Mouse (Mus musculus) fat pad, adult 2 months (tissue): ENCODE data around the gene Il4.

Experiments
- DNase-seq: peaks from one replicate; pipeline ENCODE4 v3.0.0-alpha.2; 2011; ENCODE audit warnings: low read depth, low spot score; ENCODE audit errors: extremely low read depth

Gene Il4

DNA sequence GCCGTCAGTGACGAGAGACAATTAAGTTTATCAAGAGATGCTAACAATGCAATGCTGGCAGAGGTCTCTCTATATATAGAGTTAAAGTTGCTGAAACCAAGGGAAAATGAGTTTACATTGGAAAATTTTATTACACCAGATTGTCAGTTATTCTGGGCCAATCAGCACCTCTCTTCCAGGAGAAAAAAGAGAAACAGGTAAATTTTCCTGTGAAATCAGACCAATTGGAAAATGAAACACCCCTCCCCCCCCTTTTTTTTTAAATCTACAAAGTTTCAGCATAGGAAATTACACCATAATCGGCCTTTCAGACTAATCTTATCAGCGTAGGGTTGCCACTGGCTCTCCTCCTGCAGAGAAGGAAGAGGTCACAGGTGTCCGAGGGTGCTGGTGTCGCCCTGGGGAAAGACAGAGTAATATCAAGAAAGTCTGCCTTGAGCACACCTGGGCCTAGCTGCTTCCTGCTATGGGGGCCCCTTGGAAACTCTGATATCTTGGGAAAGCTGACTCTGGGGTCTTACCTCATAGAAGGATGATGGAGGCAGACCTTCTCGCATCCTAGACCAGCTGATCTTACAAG is at the start of gene Il4:
Il4 (minus strand) TSS at position 51 of the 580 bp plus-strand sequence.
- no peak for DNase-seq

DNA sequence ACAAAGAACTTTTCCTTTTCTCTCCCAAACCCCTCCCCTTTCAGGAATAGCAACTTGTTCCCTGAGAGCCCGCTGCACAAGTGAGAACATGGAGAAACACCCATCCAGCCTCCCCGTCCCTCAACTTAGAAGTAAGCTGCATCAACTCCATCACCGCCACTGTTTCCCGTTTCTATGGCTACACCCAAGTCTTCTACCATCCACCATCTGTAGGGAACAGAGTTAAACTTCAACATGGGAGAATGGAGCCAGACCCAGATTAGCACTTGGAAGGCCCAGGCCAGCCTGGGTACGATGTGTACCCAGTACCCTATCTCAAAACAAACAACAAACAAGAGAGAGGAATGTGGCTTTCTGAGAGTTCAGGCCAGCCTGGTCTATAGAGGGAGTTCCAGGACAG is 45.6 kb upstream of the Il4 start:
- no peak for DNase-seq

DNA sequence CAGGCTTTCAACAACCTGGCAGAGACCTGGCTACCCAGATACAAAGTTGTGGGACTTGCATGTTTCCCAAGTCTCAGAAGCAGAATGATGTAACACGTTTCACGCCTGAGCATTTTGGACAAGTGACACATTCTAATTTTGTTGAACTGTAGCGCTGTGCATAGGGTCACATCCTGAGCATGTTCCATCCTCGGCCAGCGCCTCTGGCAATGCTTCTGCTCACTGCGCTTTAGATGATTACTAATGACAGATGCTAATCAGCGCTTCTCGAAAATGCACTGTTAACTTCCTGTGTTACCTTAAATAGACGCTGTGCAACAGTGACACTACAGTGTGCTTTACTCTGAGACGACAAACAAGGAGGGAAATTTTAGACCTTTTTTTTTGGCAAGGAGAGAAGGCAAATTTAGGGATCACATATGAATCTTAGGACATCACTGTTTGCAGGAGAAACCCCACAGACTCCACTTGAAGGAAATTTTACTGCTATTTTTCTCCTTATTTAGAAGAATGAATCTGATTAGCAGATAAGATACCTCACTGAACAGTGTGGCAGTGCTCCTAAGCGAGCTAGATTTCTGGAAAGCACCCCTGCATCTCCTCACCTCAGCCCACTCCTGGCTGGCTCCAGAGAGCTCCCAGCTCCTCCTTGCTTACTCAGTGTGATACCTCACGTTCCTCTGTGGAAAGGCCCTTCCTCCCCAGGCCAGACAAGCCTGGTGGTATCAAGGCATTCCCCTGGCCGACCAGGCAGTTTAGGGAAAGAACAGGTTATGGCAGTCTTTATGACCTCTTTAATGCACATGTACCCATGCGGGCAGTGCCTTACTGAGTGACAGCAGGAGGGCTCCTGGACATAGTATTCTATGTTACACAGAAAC is 44.6 kb upstream of the Il4 start:
- DNase-seq: no peak

DNA sequence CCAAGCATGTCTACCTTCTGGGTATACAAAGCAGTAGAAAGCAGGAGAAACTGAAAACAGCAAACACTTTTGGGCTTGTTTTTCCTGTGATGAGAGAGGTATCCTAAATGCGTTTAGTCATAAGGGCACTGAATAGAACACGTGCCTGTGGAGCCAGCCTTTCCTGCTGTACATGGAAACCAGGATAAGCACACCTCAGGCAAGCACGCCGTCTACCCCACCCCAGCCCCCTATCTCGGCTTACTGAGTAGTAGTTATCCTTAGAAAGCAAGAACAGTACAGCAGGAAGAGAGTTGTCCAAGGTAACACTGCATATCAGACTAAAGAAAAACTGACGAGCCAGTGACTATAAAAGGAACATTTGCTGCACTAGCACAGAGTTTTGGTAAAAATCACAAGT is 39.4 kb upstream of the Il4 start:
- DNase-seq: no peak

DNA sequence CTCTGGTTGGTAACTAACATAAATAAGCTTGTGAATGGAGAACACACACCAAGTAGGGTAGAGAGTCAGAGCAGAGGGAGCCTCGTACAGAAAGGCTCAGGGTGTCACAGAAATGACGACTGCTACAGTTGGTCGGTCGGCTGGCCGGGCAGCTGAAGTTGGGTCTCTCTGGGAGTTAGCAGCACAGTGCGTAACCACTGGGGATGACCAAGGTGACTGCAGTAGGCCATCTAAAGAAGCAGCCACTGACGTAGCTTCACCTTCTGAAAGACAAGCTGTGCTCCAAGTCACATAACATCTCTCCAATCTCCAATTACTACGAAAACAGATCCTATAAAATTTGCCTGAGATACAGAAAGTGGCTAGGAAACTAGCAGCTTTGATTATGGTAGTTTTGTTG is 38.9 kb upstream of the Il4 start:
- DNase-seq: no peak

DNA sequence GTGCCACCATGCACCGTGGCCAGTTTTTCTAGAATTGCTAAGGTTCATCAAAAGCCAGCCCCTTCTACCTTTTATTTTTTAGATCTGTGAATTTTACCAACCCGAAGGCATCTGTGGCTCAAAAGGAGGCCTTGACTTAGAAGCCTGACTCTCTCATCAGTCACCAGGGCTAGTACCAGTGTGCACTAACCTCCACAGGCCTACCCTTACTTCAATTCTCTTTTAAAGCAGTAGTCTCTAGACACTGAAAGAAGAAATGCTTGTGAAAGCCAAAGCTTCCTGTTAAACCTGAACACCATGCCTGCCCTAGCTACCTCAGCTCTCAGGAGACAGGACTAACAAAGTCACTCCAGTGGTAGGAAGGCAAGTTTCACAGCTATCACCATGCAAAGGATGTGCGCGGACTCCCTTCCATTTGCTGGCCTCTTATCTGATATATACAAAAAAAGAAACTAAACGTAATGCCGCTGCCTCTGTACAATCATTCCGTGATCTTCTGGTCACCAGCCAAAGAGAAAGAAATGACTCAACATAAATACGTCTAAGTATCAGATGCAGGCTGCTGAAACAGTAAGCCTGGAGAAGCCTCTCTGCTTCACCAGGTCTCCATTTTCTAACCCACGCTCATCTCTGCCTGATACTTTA is 38.2 kb upstream of the Il4 start:
- no peak for DNase-seq

DNA sequence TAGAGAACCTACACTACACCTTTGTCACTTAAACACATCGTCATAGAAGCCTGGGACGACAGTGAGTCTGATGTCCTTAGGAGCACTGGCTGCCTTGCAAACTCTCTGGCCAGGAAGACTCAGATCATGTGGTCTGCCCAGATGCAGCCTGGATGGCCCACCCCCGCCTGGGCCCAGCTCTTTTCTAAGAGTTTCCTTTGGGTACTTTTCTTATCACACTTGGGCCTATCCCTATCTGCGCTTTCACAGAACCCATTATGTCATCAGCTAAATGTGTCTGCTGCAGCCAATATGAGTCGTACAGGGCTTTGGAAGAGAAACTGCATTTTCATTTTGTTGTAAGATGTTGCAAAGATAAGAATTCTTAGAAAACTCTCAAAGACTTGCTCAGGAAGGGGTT is 36.6 kb upstream of the Il4 start:
- no peak for DNase-seq

DNA sequence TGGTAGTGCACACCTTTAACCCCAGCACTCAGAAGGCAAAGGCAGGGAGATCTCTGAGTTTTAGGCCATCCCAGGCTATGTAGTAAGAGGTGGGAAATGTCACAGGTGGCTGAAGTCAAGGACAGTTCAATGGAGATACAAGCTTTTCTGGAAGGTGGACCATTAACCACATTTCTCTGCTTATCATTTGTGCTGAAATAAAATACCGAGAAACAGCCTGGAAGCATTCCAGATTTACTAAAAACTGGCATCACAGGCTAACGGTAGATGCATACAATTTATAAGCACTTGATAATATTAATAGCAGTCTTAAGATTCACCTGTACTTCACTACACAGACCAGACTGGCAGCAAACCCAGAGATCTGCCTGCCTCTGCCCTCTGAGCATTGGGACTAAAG is 34.0 kb upstream of the Il4 start:
- no peak for DNase-seq

DNA sequence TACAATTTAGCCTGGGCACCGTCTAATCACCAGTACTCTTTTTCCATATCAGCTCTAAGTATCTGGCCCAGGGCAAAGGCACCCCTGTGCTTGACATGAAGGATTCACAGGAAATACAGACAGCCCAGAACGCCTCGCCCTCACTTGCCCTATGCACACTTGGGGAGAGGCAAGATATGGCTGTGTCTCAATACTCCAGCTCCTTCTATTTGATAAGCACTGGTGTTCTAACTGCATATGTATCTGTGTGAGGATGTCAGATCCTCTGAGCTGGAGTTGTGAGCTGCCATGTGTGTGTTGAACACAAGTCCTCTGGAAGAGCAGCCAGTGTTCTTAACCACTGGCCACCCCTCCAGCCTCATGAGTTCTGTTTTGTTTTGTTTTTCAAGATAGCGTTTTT is 33.0 kb upstream of the Il4 start:
- no peak for DNase-seq

DNA sequence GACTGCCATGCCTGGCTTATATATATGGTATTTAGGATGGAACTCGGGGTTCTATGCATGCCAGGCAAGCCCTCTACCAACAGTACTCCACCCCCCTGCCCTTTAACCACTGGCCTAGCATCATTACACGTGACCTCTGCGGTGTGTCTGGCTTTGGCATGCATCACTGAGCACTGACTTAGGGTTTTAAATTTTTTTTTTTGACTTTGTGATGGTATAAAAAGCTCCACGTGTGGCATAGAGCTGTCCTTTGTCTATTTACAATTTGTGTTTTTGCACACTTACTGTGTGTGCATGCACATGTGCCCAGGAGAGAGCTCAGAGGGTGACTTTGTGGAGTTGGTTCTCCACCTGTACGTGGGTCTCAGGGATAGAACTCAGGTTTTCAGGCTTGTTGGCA is 25.5 kb upstream of the Il4 start:
- DNase-seq: no peak

DNA sequence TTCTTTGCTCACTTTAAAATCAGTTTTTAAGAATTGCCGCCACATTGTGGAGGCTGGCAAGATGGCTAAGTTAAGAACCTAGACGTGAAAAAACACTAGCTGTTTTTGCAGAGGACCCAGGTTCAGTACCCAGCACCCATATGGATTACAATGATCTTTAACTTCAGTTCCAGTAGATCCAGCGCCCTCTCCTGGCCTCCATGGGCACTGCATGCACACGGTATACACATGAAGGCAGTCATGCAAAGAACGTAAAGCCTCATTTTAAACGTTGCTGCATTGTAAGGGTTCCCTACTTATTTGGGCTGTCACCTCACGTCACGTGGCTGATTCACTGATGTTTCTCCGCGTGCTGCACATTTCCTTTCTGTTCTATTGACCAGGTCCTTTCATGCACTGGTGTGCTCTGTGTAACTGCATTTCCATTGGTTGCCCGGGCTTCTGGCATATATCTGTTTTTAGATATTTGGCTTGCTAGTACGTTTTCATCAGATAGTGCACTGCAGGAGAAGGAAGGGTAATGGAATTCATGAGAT is 24.3 kb upstream of the Il4 start:
- DNase-seq: no peak

DNA sequence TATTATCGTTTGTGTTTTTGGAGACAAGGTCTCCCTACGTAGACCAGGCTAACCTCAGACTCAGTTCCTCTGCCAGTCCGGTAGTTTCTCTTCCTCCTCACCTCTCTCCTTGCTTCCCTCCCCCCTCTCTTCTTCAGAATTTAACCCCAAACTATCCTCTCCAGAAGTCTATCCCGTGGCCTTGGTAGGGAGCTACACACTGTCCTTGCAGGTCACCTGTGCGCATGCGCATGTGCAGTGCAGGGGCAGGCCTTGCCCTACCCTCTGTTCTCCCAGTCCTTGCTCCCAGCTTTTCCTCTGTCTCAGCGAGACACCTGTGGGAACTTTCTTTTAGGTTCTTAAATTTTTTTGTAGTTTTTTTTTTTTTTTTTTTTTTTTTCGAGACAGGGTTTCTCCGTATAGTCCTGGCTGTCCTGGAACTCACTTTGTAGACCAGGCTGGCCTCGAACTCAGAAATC is 19.4 kb upstream of the Il4 start:
- DNase-seq: no peak

DNA sequence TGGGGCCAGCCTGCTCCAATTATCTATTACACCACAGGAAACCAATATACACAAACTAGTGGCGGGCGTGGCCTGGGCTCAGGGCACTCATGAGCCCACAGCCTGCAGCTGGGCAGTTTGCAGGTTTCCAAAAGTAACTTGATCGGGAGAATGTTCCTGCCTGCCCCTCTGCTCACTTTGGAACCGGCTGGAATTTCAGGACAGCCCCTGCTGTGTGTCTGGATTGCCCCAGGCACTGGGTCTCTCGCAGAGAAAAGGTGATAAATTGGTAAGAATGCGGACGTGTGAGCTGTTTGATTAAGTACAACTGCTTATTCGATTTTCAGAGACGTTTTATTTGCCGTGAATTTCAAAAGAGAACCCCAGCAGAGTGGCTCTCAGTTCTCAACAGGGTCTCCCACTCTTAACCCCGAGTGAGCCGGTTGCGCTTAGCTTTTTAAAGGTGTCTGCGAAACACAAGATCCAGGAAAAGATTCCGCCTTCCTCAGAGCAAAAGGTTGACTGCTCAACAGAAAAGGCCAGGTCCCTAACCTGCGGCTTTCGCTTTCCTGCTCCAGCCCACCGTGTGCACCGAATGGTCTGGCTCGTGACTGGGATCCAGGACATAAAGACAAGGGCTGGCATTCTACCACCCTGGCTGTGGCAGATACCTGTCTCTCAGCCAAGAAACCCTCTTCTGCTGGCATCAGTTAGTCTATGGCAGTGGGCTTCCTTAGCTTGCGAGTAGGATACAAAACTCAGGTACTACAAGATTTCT is 18.8 kb upstream of the Il4 start:
- no peak for DNase-seq

DNA sequence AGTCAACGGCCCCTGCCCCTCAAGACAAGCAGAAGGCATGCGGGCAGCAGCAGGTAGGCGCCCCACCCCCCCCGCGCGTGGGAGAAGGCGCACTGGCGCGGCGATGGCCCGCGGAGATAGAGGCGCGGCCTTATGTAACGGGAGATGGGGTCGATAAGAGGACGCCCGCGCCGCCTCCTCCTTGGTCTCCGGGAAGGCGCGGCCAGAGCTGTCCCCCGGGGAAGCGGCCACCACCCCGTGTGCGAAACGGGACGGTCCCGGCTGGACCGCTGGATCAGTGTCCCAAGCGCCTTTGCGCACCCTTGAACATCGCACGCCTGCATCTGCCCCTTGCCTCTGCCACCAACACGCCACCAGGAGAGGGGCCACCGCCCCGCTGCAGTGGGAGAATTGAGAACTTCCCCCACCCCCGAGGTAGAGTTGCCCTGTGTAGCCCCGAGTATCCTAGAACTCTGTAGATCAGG is 17.7 kb upstream of the Il4 start:
- DNase-seq: no peak

DNA sequence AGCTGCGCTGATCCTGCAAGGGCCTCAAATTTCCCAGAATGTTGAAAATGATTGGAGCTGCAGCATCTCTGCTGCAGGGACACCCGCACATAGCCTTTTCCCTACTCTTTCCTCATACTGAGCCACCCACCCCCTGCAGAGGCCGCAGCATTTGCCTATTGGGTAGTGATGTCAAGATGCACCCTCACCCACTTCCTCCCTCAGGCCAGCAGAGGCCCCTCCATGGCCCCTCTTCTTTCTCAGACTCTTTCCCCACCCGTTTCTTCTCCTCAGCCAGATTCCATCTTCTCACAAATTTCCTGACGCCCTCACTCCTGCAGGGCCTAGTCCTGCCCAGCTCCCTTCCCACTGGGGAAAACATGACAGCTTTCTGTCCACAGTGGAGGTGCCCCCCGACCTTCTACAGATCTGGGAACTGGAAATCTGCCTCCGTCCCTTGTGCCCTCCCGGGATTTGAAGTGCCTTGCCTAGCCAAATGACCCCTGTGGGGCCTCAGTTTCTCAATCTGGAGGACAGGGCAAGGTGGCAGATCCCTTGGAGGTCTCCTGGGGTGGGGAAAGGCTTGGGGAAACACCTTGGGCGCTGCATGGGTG is 17.2 kb upstream of the Il4 start:
- DNase-seq: no peak

DNA sequence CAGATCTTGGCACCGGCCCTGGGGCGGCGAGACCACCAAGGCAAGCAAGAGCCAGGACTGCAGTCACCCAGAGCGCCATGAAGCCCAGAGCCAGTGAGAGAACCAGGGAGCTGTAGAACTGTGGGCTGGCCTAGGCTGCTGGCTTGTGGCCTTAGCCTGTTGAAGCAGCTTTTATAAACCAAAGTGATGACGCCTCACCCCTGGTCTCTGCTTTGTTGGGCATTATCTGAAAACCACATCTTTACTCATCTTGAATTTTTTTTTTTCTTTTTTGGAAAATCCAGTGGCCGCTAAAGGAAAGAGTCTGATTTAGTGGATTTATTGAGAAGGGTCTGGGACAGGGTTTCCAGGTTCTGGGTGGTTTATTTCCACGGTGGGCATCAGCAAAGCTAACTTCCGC is 16.1 kb upstream of the Il4 start, which contains the start of gene Il13:
Il13 (minus strand) TSS at position 147 of the 400 bp plus-strand sequence.
- no peak for DNase-seq

DNA sequence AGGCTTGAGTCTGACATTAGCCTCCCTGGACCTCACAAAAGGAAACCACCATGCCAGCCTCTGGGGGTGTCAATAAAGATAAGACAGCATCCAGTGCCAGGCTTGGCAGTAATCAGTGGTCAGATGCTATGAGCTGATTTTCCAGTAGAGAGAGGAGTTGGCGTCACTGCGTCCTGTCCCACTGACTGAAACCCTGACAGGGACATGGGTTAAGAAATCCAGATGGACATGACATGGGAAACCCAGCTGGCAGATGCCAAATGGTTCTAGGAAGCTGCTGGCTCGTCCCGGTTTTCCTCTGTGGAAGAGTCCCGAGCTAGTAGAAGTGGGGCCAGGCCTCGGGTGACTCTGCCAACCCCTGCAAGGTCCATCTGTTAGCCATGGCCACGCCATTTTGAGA is 15.2 kb upstream of the Il4 start:
- DNase-seq: no peak

DNA sequence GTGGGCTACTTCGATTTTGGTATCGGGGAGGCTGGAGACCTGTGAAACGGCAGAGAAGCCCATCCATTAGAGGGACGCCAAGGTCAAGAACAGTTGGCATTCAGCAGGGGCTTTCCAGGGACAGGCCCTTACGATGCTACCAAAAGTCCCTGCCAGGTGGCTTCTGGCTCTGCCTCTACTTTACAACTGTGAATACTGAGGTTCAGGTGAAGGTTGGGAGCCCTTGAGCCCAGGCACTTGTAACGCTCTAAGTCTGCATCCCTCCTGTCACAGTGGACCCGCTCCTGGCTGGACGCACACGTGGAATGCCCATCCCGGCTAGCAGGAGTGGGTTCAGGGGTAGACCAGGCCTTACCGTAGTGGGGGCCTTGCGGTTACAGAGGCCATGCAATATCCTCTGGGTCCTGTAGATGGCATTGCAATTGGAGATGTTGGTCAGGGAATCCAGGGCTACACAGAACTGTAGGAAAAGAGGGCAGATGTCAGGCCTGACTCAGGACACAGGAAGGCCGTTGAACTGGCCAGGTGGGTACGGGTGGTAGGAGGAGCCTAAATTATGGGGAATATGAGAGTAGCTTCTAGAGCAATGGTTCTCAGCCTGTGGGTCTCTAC is 13.8 kb upstream of the Il4 start:
- DNase-seq: no peak

DNA sequence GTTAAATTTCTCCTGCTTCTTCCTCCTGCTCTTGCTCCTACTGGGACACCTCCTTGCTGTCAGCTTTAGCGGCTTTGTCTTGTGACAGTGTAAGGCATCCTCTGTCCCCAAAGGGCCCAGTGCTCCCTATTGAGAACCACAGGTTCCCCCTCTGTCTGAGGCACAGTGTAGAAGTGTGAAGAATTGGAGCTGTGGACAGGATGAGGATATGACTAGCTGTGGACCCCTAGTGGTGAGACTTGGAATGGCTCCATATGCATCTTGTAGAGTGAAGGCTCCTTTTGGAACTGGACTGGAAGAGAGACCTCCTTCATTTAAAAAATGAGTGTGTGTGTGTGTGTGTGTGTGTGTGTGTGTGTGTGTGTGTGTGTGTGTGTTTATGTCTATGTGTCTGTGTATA is 9.4 kb upstream of the Il4 start:
- DNase-seq: no peak

DNA sequence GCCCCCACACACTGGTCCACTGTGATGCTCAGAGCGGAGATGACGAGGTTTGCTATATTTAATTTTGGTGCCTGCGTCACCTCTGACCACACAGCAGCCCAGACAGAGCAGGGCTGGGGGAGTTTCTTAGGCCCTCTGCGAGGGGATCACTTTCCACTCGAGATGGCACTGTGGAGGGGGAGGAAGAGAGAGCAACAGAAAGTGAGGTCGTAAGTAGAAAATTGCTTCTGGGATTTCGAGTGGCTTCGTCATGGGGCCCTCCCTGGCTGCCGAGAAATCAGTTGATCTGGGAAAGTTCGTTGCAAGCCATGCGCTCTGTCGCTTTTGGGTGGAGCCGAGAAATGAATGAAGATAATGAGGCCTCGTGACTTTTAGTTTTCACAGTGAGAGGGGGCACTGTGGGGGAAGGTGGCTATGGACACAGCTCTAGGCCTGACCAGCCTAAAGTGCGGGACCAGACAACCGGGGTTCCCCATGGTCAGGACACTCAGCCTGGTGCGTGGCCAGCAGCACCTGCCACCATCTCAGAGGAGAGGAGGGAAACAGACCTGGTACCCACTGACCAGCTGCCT is 8.4 kb upstream of the Il4 start:
- DNase-seq: no peak
